Mouse (Mus musculus) lung, adult 2 months (tissue): ENCODE measurements around the gene Gm21973.

Experiments
- CTCF ChIP-seq: fragments of 200-500 bp; IDR thresholded peaks from 2 replicates; pipeline ENCODE4 v1.5.1; 2011; ENCODE audit warnings: mild to moderate bottlenecking, low read length, control low read depth; ENCODE audit not compliant: insufficient read depth
- POLR2A ChIP-seq: fragments of 200-500 bp; IDR thresholded peaks from 2 replicates; pipeline ENCODE4 v1.6.1; 2011; ENCODE audit warnings: low read depth, mild to moderate bottlenecking, control low read depth, low read length, borderline replicate concordance; ENCODE audit errors: extremely low read depth

- no peak for TF ChIP-seq CTCF
- TF ChIP-seq POLR2A, result no peak
Measured at GRCm38 (mm10) chr15:10298058-10298457, 27.1 kb upstream of the Gm21973 start.
